Mouse (Mus musculus) midbrain, embryonic 10.5 days (tissue): ENCODE results near the gene Zfp809. TPM values are rescaled to one million over a fixed set of nuclear protein-coding genes. Genes with fewer than 3 reads are reported as not detected.
"Not testable (repeated sequence)": the region's sequence is repeated elsewhere in the genome, so short reads cannot be mapped to it uniquely, and the experiment has no call there.

Source experiments
- DNase-seq: peaks from one replicate; pipeline ENCODE4 v3.0.0-alpha.2; 2017; ENCODE audit warnings: low spot score
- H3K27ac ChIP-seq: fragments of 300-500 bp; sonication (generic); replicated peaks from 2 replicates; pipeline ENCODE4 v1.5.1; 2016; ENCODE audit warnings: mild to moderate bottlenecking
- H3K27me3 ChIP-seq: fragments of 300-500 bp; sonication (generic); 2 replicates; pipeline ENCODE4 v1.6.1; 2016; ENCODE audit warnings: low read depth, mild to moderate bottlenecking; ENCODE audit not compliant: poor library complexity, severe bottlenecking
- H3K36me3 ChIP-seq: fragments of 300-500 bp; sonication (generic); 2 replicates; pipeline ENCODE4 v1.6.1; 2016; ENCODE audit warnings: mild to moderate bottlenecking, moderate library complexity
- H3K4me1 ChIP-seq: fragments of 300-500 bp; sonication (generic); 2 replicates; pipeline ENCODE4 v1.6.1; 2016
- H3K4me3 ChIP-seq: fragments of 300-500 bp; sonication (generic); 2 replicates; pipeline ENCODE4 v1.5.1; 2016; ENCODE audit warnings: mild to moderate bottlenecking, moderate library complexity
- H3K9me3 ChIP-seq: fragments of 300-500 bp; sonication (generic); replicated peaks from 2 replicates; pipeline ENCODE4 v1.6.1; 2016; ENCODE audit warnings: mild to moderate bottlenecking
- WGBS: fragments of 180-500 bp; shearing (Covaris S2); methylation state at CpG from one replicate; pipeline ENCODE4 v1.1.7; 2016; 5-methylcytosine and 5-hydroxymethylcytosine counted together
- polyA plus RNA-seq: library from polyadenylated mRNA; unstranded; fragments of >200 nt; fragmentation: Nextera tagmentation; extraction: Ambion mirVana; gene quantifications from 2 replicates; pipeline ENCODE4 v1.2.1, GENCODE M21; 2016

Gene Zfp809
- polyA plus RNA-seq = 10.4 and 11.6 TPM in 2 replicates

GRCm38 (mm10) chr9:22225581-22226388 lies at the start of gene Zfp809:
Zfp809 (plus strand) TSS chr9:22225714.
- H3K27me3 ChIP-seq = no peaks in the 10 kb centered on the region
- H3K27ac ChIP-seq = peak within 1 kb of the TSS; percentile 96
- no peaks in the 10 kb centered on the region for H3K9me3 ChIP-seq
- H3K4me3 ChIP-seq = peak within 1 kb of the TSS; percentile 86
- DNase-seq = peak; percentile 94
- 1% methylated on average over 35 of the region's 35 CpGs for WGBS
- 0 out of 2 replicates have a peak, but pooled peaks cover 3% of the 10 kb centered on the region for H3K36me3 ChIP-seq
- peaks cover 6% of the 10 kb centered on the region for H3K4me1 ChIP-seq

GRCm38 (mm10) chr9:22188025-22188611 lies 37.4 kb upstream of the Zfp809 start, which contains the start of gene Zfp872:
Zfp872 (plus strand) TSS chr9:22188090.
- Histone ChIP-seq H3K27me3 (peaks cover 17% of the 10 kb centered on the region), H3K27ac (peak within 1 kb of the TSS; percentile 55)

GRCm38 (mm10) chr9:22196412-22196811 lies 29.1 kb upstream of the Zfp809 start:
- DNase-seq = no peak
- Histone ChIP-seq H3K4me1 (no peaks in the 10 kb centered on the region), H3K4me3 (no peak overlapping the region), H3K27me3 (no peaks in the 10 kb centered on the region), H3K36me3 (0 out of 2 replicates have a peak, but pooled peaks cover 8% of the 10 kb centered on the region), H3K27ac (no peak overlapping the region), H3K9me3 (peaks cover 41% of the 10 kb centered on the region)
- WGBS = 50% methylated on average over 5 of the region's 5 CpGs

More at GRCm38 (mm10) chr9:22188025-22188611, 37.4 kb upstream of the Zfp809 start, which contains the start of gene Zfp872:
- H3K9me3 ChIP-seq = peaks cover 30% of the 10 kb centered on the region
- H3K36me3 ChIP-seq = no peaks in the 10 kb centered on the region
- 22% methylated on average over 42 of the region's 43 CpGs for WGBS
- peak within 1 kb of the TSS; percentile 57 for H3K4me3 ChIP-seq
- peak; percentile 63 for DNase-seq
- peaks cover 6% of the 10 kb centered on the region for H3K4me1 ChIP-seq

GRCm38 (mm10) chr9:22213785-22214194 lies 11.7 kb upstream of the Zfp809 start:
- no peak overlapping the region for H3K4me3 ChIP-seq
- DNase-seq = no peak
- H3K27me3 ChIP-seq = no peaks in the 10 kb centered on the region
- H3K27ac ChIP-seq = no peak overlapping the region
- no peaks in the 10 kb centered on the region for H3K36me3 ChIP-seq
- WGBS = 77% methylated on average over 2 of the region's 2 CpGs
- no peaks in the 10 kb centered on the region for H3K4me1 ChIP-seq
- H3K9me3 ChIP-seq = no peaks in the 10 kb centered on the region

- WGBS = 83% methylated on average over 2 of the region's 2 CpGs
- H3K4me1 ChIP-seq = no peaks in the 10 kb centered on the region
- H3K4me3 ChIP-seq = no peak overlapping the region
- no peak for DNase-seq
- no peaks in the 10 kb centered on the region for H3K36me3 ChIP-seq
- H3K9me3 ChIP-seq = no peaks in the 10 kb centered on the region
- no peaks in the 10 kb centered on the region for H3K27me3 ChIP-seq
- H3K27ac ChIP-seq = no peak overlapping the region
These were observed 11.0 kb upstream of the Zfp809 start for GRCm38 (mm10) chr9:22214549-22214948.

GRCm38 (mm10) chr9:22216705-22217104 lies 8.8 kb upstream of the Zfp809 start:
- no peak overlapping the region for H3K4me3 ChIP-seq
- no peak overlapping the region for H3K27ac ChIP-seq
- H3K36me3 ChIP-seq = no peaks in the 10 kb centered on the region
- H3K4me1 ChIP-seq = no peaks in the 10 kb centered on the region
- no peak for DNase-seq
- WGBS = 62% methylated on average over 3 of the region's 3 CpGs
- no peaks in the 10 kb centered on the region for H3K27me3 ChIP-seq
- no peaks in the 10 kb centered on the region for H3K9me3 ChIP-seq

GRCm38 (mm10) chr9:22217858-22218493 lies 7.5 kb upstream of the Zfp809 start:
- Histone ChIP-seq H3K27ac (no peak overlapping the region), H3K9me3 (no peaks in the 10 kb centered on the region), H3K4me1 (no peaks in the 10 kb centered on the region), H3K4me3 (no peak overlapping the region), H3K36me3 (no peaks in the 10 kb centered on the region), H3K27me3 (no peaks in the 10 kb centered on the region)
- DNase-seq = no peak
- WGBS = 67% methylated on average over 8 of the region's 8 CpGs

GRCm38 (mm10) chr9:22224066-22224465 lies 1.4 kb upstream of the Zfp809 start:
- WGBS = 95% methylated on average over 4 of the region's 4 CpGs

GRCm38 (mm10) chr9:22224536-22225503 lies 694 bp upstream of the Zfp809 start:
- Histone ChIP-seq H3K9me3 (no peaks in the 10 kb centered on the region), H3K27ac (peak overlapping the region; percentile 96), H3K4me1 (peaks cover 6% of the 10 kb centered on the region), H3K4me3 (peak overlapping the region; percentile 86), H3K27me3 (no peaks in the 10 kb centered on the region), H3K36me3 (0 out of 2 replicates have a peak, but pooled peaks cover 3% of the 10 kb centered on the region)
- WGBS = 24% methylated on average over 17 of the region's 17 CpGs
- peak; percentile 51 for DNase-seq

More at GRCm38 (mm10) chr9:22224066-22224465, 1.4 kb upstream of the Zfp809 start:
- Histone ChIP-seq H3K27ac (no peak overlapping the region), H3K4me3 (no peak overlapping the region), H3K27me3 (no peaks in the 10 kb centered on the region), H3K4me1 (peaks cover 6% of the 10 kb centered on the region), H3K36me3 (0 out of 2 replicates have a peak, but pooled peaks cover 3% of the 10 kb centered on the region), H3K9me3 (no peaks in the 10 kb centered on the region)
- DNase-seq = no peak

- H3K36me3 ChIP-seq, H3K9me3 ChIP-seq, H3K27ac ChIP-seq, H3K4me1 ChIP-seq, DNase-seq, H3K27me3 ChIP-seq: not testable (repeated sequence)
- H3K4me3 ChIP-seq = peak overlapping the region; percentile 86
- 65% methylated on average over 7 of the region's 7 CpGs for whole genome bisulfite sequencing
These were observed 817 bp downstream of the Zfp809 start for GRCm38 (mm10) chr9:22226389-22226673.

GRCm38 (mm10) chr9:22226846-22227245 lies 1.3 kb downstream of the Zfp809 start:
- 96% methylated on average over 15 of the region's 15 CpGs for WGBS

More at GRCm38 (mm10) chr9:22226846-22227245, 1.3 kb downstream of the Zfp809 start:
- Histone ChIP-seq H3K9me3 (no peaks in the 10 kb centered on the region), H3K36me3 (0 out of 2 replicates have a peak, but pooled peaks cover 3% of the 10 kb centered on the region), H3K4me1 (peaks cover 6% of the 10 kb centered on the region), H3K27me3 (no peaks in the 10 kb centered on the region), H3K4me3 (no peak overlapping the region), H3K27ac (no peak overlapping the region)
- DNase-seq = no peak
